Mouse (Mus musculus) gastrocnemius, adult 8-10 months (tissue): ENCODE results near the gene Vegfa. TPM values are rescaled to one million over a fixed set of nuclear protein-coding genes. Genes with fewer than 3 reads are reported as not detected.

ENCODE experiments used
- DNase-seq, 2 experiments: peaks; one replicate each; pipeline ENCODE4 v3.0.0; 2022; ENCODE audit warnings: low spot score in 2 of 2
- total RNA-seq, 4 experiments: library from RNA; stranded (reverse); gene quantifications; 2 replicates each; pipeline ENCODE4 v1.2.4; 2022

Gene Vegfa
- total RNA-seq, 4 experiments from 2014 or later: 88.9 to 165 (median 110) TPM

- DNase-seq: peak; percentile 51 to 53
These were observed 4.9 kb downstream of the Vegfa start for GRCm38 (mm10) chr17:46027066-46027917.

- DNase-seq: no peak
These were observed 6.1 kb downstream of the Vegfa start for GRCm38 (mm10) chr17:46025927-46026668.

GRCm38 (mm10) chr17:46025207-46025606 is 7.0 kb downstream of the Vegfa start:
- DNase-seq: no peak

GRCm38 (mm10) chr17:46024192-46024591 is 8.0 kb downstream of the Vegfa start:
- DNase-seq: no peak

GRCm38 (mm10) chr17:46023572-46023971 is 8.6 kb downstream of the Vegfa start:
- DNase-seq: no peak

GRCm38 (mm10) chr17:46022934-46023333 is 9.2 kb downstream of the Vegfa start:
- no peak for DNase-seq

GRCm38 (mm10) chr17:46022427-46022826 is 9.7 kb downstream of the Vegfa start:
- no peak for DNase-seq

- no peak for DNase-seq
These were observed 10.4 kb downstream of the Vegfa start for GRCm38 (mm10) chr17:46021760-46022159.

GRCm38 (mm10) chr17:46021173-46021572 is 11.0 kb downstream of the Vegfa start:
- no peak for DNase-seq

- DNase-seq: no peak
These were observed 11.6 kb downstream of the Vegfa start for GRCm38 (mm10) chr17:46020579-46020978.

- no peak for DNase-seq
These were observed 13.5 kb downstream of the Vegfa start for GRCm38 (mm10) chr17:46018736-46019004.

GRCm38 (mm10) chr17:46017946-46018735 is 14.0 kb downstream of the Vegfa start:
- no peak for DNase-seq

GRCm38 (mm10) chr17:46016617-46017016 is 15.6 kb downstream of the Vegfa start:
- no peak for DNase-seq

GRCm38 (mm10) chr17:46015967-46016366 is 16.2 kb downstream of the Vegfa start:
- DNase-seq: no peak

- no peak for DNase-seq
These were observed 17.2 kb downstream of the Vegfa start for GRCm38 (mm10) chr17:46014935-46015334.

GRCm38 (mm10) chr17:46013549-46013948 is 18.6 kb downstream of the Vegfa start:
- peak in 1 of 2 experiments; percentile 28 for DNase-seq

- DNase-seq: no peak
These were observed 20.0 kb downstream of the Vegfa start for GRCm38 (mm10) chr17:46012211-46012610.

- no peak for DNase-seq
These were observed 21.7 kb downstream of the Vegfa start for GRCm38 (mm10) chr17:46010462-46010861.

- no peak for DNase-seq
These were observed 23.0 kb downstream of the Vegfa start for GRCm38 (mm10) chr17:46009182-46009581.

GRCm38 (mm10) chr17:46005458-46005857 is 26.7 kb downstream of the Vegfa start:
- no peak for DNase-seq

GRCm38 (mm10) chr17:46004482-46004881 is 27.7 kb downstream of the Vegfa start:
- no peak for DNase-seq
